Mouse (Mus musculus): ENCODE data around the gene Atf2.

GRCm38 (mm10) chr2:73877891-73878290 lies 14.5 kb downstream of the Atf2 start:
- TF ChIP-seq GATA1 (IDR thresholded peaks at IDR 0.05; ENCODE audit: borderline replicate concordance, low read length) (no peak), FLI1 (IDR thresholded peaks at IDR 0.05; ENCODE audit: low read length) (no peak)

Measured in megakaryocyte, embryonic 14.5 days (primary cell).